Mouse (Mus musculus) intestine, embryonic 14.5 days (tissue): ENCODE measurements around the gene Tmem86b. TPM values are rescaled to one million over a fixed set of nuclear protein-coding genes. Genes with fewer than 3 reads are reported as not detected.

Experiments
- ATAC-seq: fragments of 200-750 bp; cut with Nextera tagmentation; replicated peaks from 2 replicates; pipeline ENCODE4 v1.8.0; 2017; ENCODE audit warnings: low read depth, moderate number of reproducible peaks, moderate TSS enrichment, moderate library complexity; ENCODE audit not compliant: low FRiP score, low TSS enrichment
- DNase-seq: peaks from one replicate; pipeline ENCODE4 v3.0.0-alpha.2; 2018; ENCODE audit warnings: low spot score
- H3K27ac ChIP-seq: fragments of 300-500 bp; sonication (generic); 2 replicates; pipeline ENCODE4 v1.5.1; 2014; ENCODE audit warnings: low read depth, mild to moderate bottlenecking, control low read depth
- H3K27me3 ChIP-seq: fragments of 300-500 bp; sonication (generic); replicated peaks from 2 replicates; pipeline ENCODE4 v1.6.1; 2014; ENCODE audit warnings: low read length, control low read depth; ENCODE audit not compliant: control insufficient read depth, insufficient read depth
- H3K36me3 ChIP-seq: fragments of 300-500 bp; sonication (generic); 2 replicates; pipeline ENCODE4 v1.6.1; 2014; ENCODE audit warnings: low read length, control low read depth; ENCODE audit not compliant: control insufficient read depth, insufficient read depth
- H3K4me1 ChIP-seq: fragments of 300-500 bp; sonication (generic); replicated peaks from 2 replicates; pipeline ENCODE4 v1.6.1; 2014; ENCODE audit warnings: low read length, control low read depth, mixed read lengths; ENCODE audit not compliant: control insufficient read depth, insufficient read depth
- H3K4me2 ChIP-seq: fragments of 300-500 bp; sonication (generic); 2 replicates; pipeline ENCODE4 v1.6.1; 2014; ENCODE audit warnings: low read length
- H3K4me3 ChIP-seq: fragments of 300-500 bp; sonication (generic); 2 replicates; pipeline ENCODE4 v1.5.1; 2014; ENCODE audit warnings: low read depth, low read length, control low read depth, mixed read lengths
- H3K9ac ChIP-seq: fragments of 300-500 bp; sonication (generic); 2 replicates; pipeline ENCODE4 v1.6.1; 2014; ENCODE audit warnings: mild to moderate bottlenecking, low read length
- H3K9me3 ChIP-seq: fragments of 300-500 bp; sonication (generic); 2 replicates; pipeline ENCODE4 v1.6.1; 2016; ENCODE audit warnings: low read length, control low read depth; ENCODE audit not compliant: control insufficient read depth
- WGBS: fragments of 180-500 bp; shearing (Covaris S2); extraction: QIAGEN DNeasy Blood & Tissue Kit; methylation state at CpG from one replicate; pipeline ENCODE4 v1.1.7; 2014; 5-methylcytosine and 5-hydroxymethylcytosine counted together
- polyA plus RNA-seq: library from polyadenylated mRNA; unstranded; fragments of >200 nt; fragmentation: Nextera tagmentation; extraction: Ambion mirVana; gene quantifications from 2 replicates; pipeline ENCODE4 v1.2.1, GENCODE M21; 2014

Gene Tmem86b
- polyA plus RNA-seq, 1 experiment from 2014 or later = 2.5 TPM

DNA sequence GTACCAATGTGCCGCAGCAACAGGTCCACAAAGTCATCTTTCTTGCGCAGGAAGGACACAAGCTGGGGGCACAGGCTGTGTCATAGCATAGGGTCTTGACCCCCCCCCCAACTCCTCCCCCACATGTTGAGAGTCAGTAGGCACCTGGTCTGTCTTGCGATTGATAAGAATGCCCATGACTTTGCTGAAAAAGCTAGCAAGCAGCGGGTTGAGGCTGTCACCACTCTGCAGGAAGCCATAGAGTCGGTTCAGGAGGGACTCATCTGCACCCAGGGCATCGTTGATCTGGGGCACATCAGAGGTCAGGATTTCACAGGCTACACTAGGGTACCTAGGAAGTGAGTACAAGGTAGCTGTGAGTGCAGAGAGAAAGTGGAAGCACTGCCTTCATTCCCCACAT, 12.0 kb upstream of the Tmem86b start:
- WGBS = 91% methylated on average over 6 of the region's 6 CpGs

DNA sequence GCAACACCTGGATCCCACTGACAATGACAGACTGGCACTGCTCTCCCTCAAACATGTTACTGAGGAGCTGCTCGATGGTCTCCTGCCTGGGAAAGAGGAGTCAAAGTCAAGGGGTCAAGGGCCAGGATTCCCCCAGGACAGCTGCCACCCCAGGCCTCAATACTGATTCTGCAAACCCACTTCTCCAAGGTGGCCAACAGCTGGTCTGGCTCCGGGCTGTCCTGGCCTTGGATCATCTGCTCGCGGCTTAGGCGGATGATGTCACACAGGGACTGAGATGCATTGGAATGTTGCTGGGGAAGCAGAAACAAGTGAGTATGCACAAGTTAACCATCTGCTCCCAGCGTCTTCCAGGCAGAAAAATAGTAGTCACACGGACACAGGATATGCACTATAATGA, 10.7 kb upstream of the Tmem86b start:
- Histone ChIP-seq H3K4me1 (no peaks in the 10 kb centered on the region), H3K9me3 (no peaks in the 10 kb centered on the region), H3K27ac (no peak overlapping the region), H3K27me3 (no peaks in the 10 kb centered on the region), H3K36me3 (peaks cover 90% of the 10 kb centered on the region), H3K9ac (no peak overlapping the region), H3K4me2 (no peak overlapping the region), H3K4me3 (no peak overlapping the region)
- no peak for ATAC-seq
- 70% methylated on average over 7 of the region's 7 CpGs for WGBS
- DNase-seq = no peak

More for the DNA sequence above, 12.0 kb upstream of the Tmem86b start:
- Histone ChIP-seq H3K4me3 (no peak overlapping the region), H3K9ac (no peak overlapping the region), H3K27ac (no peak overlapping the region), H3K27me3 (no peaks in the 10 kb centered on the region), H3K36me3 (peaks cover 80% of the 10 kb centered on the region), H3K9me3 (no peaks in the 10 kb centered on the region), H3K4me1 (no peaks in the 10 kb centered on the region), H3K4me2 (no peak overlapping the region)
- no peak for ATAC-seq
- DNase-seq = no peak

DNA sequence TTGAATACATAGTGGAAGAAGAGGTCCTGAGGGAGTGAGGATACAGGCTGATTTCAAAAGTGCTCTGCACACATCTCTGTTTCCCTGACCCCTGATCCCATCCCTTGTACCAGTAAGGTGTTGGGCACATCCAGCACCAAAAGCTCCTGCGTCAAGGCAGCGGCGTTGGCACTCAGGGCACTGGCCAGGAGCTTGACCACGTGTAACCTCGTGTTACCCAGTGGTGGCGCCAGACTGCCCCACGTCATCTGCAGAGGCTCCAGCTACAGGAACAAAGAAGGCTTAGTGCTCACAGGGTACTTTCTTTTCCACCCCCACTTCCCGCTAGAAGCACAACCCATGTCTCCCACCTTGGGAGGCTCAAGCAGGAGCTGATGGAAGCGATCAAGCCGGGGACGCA, 9.9 kb upstream of the Tmem86b start:
- H3K27ac ChIP-seq = no peak overlapping the region
- no peak overlapping the region for H3K4me3 ChIP-seq
- WGBS = 80% methylated on average over 11 of the region's 11 CpGs
- H3K4me2 ChIP-seq = no peak overlapping the region
- no peaks in the 10 kb centered on the region for H3K9me3 ChIP-seq
- no peak overlapping the region for H3K9ac ChIP-seq
- DNase-seq (no peak), ATAC-seq (no peak)
- H3K27me3 ChIP-seq = no peaks in the 10 kb centered on the region
- H3K36me3 ChIP-seq = peaks cover 89% of the 10 kb centered on the region
- H3K4me1 ChIP-seq = no peaks in the 10 kb centered on the region

DNA sequence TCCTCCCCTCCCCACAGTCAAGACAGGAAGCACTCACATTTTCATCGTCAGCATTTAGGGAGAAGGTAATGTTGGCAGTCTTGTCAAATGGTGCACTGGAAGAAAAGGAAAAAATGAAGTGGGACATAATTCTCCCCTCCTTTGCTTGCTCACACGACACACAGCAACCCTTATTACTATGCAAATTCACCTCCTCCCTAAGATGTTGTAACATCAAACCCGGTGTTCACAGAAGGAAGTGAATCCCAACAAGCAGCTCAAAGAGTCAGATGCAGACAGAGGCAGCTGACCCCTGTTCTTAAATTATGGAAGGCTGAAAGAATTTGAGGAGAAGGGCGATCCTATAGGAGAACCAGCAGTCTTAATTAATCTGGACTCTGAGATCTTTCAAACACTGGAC, 5.0 kb upstream of the Tmem86b start:
- Histone ChIP-seq H3K9me3 (no peaks in the 10 kb centered on the region), H3K4me2 (no peak overlapping the region), H3K36me3 (peaks cover 86% of the 10 kb centered on the region), H3K27me3 (no peaks in the 10 kb centered on the region), H3K27ac (no peak overlapping the region), H3K9ac (no peak overlapping the region), H3K4me1 (no peaks in the 10 kb centered on the region), H3K4me3 (no peak overlapping the region)
- ATAC-seq = no peak
- no peak for DNase-seq
- whole genome bisulfite sequencing = 84% methylated on average over 4 of the region's 4 CpGs

DNA sequence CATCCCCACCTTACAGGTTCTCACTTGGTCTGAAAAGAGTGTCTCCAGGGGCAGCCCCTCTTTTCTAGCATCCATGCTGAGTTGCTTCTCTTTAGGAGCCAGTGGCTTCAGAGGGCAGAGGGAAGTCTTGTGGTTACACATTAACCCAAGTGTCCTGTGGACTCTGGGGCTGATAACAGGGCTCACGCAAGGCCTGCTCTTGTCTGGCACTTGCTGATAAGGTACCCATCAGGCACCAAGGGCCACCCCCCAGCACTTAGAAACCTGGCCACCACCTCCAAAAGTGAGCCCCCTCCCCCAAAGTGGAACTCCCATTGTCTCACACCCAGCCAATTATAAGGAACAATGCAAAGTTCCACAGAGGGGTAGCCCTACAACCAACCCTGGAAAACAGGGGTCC, 1.0 kb downstream of the Tmem86b start:
- Histone ChIP-seq H3K36me3 (peaks cover 64% of the 10 kb centered on the region), H3K9me3 (no peaks in the 10 kb centered on the region), H3K4me2 (no peak overlapping the region), H3K4me3 (no peak overlapping the region), H3K4me1 (no peaks in the 10 kb centered on the region), H3K27ac (no peak overlapping the region), H3K27me3 (no peaks in the 10 kb centered on the region), H3K9ac (no peak overlapping the region)
- peak; percentile 73 for ATAC-seq
- WGBS = 75% methylated on average over 1 of the region's 1 CpGs
- DNase-seq = no peak

DNA sequence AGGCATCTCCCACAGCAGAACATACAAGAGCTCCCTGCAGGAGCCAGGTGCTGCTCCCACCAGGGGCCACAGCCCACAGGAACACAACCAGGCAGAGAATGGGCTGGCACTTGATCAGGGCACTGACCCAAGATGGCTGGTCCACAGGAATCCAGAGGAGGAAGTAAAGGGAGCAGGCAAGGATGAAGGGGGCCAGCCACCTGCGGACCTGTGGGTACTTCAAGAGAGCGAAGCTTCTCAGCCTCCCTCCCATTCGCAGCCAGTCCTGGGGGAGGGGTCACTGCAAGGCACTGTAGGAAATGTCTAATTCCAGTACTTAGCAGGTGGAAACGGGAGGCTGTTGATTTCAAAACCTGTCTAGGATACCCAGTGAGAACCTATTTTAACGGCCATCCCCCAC, 1.6 kb downstream of the Tmem86b start:
- no peaks in the 10 kb centered on the region for H3K4me1 ChIP-seq
- H3K9ac ChIP-seq = no peak overlapping the region
- H3K4me3 ChIP-seq = no peak overlapping the region
- H3K4me2 ChIP-seq = no peak overlapping the region
- no peaks in the 10 kb centered on the region for H3K27me3 ChIP-seq
- no peak overlapping the region for H3K27ac ChIP-seq
- ATAC-seq (no peak; the same call in 1 of the 2 replicates), DNase-seq (no peak)
- H3K36me3 ChIP-seq = peaks cover 60% of the 10 kb centered on the region
- WGBS = 65% methylated on average over 5 of the region's 5 CpGs
- no peaks in the 10 kb centered on the region for H3K9me3 ChIP-seq

DNA sequence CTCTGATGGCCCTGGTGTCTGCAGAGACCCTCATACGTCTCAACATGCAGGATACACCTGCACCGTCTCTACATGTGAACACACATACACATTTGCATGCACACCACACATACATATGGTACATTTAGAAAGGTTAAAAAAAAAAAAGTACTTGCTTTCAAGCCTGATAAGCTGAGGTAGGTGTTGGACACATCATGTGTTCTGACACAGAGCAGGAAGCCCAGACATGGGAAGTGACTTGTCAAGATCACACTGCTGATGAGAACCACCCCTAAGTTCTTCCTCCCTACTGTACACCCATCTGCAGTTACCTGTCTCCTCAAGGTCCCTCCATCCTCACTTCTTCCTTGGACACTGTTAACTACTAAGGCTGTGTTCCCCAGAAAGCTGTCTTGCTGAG, 5.3 kb downstream of the Tmem86b start:
- no peak for DNase-seq
- Histone ChIP-seq H3K4me2 (no peak overlapping the region), H3K4me1 (no peaks in the 10 kb centered on the region), H3K27ac (no peak overlapping the region), H3K27me3 (no peaks in the 10 kb centered on the region), H3K9ac (no peak overlapping the region), H3K36me3 (peaks cover 26% of the 10 kb centered on the region), H3K4me3 (no peak overlapping the region), H3K9me3 (no peaks in the 10 kb centered on the region)
- no peak for ATAC-seq
- WGBS = 97% methylated on average over 2 of the region's 2 CpGs

DNA sequence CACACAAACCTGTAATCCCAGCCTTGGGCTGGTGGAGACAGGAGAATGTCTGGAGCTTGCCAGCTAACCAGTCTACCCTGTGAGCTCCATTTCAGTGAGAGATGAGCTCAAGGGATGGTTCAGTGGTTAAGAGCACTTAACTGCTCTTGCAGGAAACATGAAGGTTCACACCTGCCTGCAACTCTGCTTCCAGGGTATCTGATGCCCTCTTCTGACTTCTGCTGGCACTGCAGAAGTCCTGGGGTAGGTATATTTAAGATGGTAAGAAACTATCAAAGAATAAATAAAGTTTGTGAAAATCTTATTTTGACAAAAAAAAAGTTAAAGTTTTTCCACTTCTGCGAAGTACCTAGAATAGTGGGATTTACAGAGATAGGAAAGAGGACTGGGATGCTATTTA, 6.9 kb downstream of the Tmem86b start:
- Histone ChIP-seq H3K4me2 (no peak overlapping the region), H3K27me3 (no peaks in the 10 kb centered on the region), H3K36me3 (peaks cover 16% of the 10 kb centered on the region), H3K4me3 (no peak overlapping the region), H3K27ac (no peak overlapping the region), H3K9me3 (no peaks in the 10 kb centered on the region), H3K9ac (no peak overlapping the region), H3K4me1 (no peaks in the 10 kb centered on the region)
- 36% methylated on average over 1 of the region's 1 CpGs for WGBS
- DNase-seq = no peak
- ATAC-seq = no peak

DNA sequence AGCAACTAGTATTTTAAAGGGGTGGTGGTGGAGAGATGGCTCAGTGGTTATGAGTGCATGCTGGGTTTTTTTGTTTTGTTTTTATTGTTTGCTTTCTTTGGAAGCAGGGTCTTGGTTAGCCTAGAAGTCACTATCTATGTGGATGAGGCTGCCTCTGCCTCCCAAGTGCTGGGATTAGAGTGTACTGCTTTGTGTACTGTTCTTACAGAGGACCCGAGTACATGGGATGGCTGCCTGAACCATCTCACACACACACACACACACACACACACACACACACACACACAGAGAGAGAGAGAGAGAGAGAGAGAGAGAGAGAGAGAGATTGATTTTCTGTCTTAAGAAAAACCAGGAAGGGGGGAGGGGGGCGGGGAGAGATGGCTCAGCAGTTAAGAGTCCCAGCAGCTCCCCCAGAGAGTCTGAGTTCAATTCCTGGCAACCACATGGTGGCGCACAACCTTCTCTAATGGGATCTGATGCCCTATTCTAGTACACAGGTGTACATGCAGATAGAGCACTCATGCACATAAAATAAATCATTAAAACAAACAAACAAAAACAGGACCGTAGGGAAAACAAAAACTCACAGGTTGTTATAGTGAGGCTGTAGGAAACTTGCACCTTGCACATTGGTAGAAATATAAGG, 7.6 kb downstream of the Tmem86b start:
- Histone ChIP-seq H3K4me3 (no peak overlapping the region), H3K36me3 (peaks cover 10% of the 10 kb centered on the region), H3K27me3 (no peaks in the 10 kb centered on the region), H3K9me3 (no peaks in the 10 kb centered on the region), H3K4me2 (no peak overlapping the region), H3K27ac (no peak overlapping the region), H3K9ac (no peak overlapping the region), H3K4me1 (no peaks in the 10 kb centered on the region)
- WGBS = 23% methylated on average over 4 of the region's 4 CpGs
- DNase-seq = peak; percentile 69
- no peak for ATAC-seq
